Mouse (Mus musculus) cerebellum, adult 2 months (tissue): Measurements from ENCODE around the gene Dnah2. TPM values are rescaled to one million over a fixed set of nuclear protein-coding genes. Genes with fewer than 3 reads are reported as not detected.

Experiments used
- DNase-seq, 2 experiments: peaks; one replicate each; pipeline ENCODE4 v3.0.0; 2021
- H3K27ac ChIP-seq: fragments of 200-500 bp; 2 replicates; pipeline ENCODE4 v1.5.1; 2012; ENCODE audit warnings: low read length, control low read depth, inconsistent platforms; ENCODE audit not compliant: insufficient read depth
- H3K27me3 ChIP-seq: fragments of 200-500 bp; 2 replicates; pipeline ENCODE4 v1.6.1; 2012; ENCODE audit warnings: inconsistent platforms, mild to moderate bottlenecking, low read length, moderate library complexity; ENCODE audit not compliant: control insufficient read depth, insufficient read depth
- H3K4me1 ChIP-seq: fragments of 200-500 bp; 2 replicates; pipeline ENCODE4 v1.6.1; 2011; ENCODE audit warnings: low read length; ENCODE audit not compliant: control insufficient read depth, insufficient read depth
- H3K4me3 ChIP-seq: fragments of 200-500 bp; replicated peaks from 2 replicates; pipeline ENCODE3; 2011; ENCODE audit warnings: mild to moderate bottlenecking, low read depth, low read length, control low read depth; ENCODE audit not compliant: insufficient read depth
- CTCF ChIP-seq: fragments of 200-500 bp; IDR thresholded peaks from 2 replicates; pipeline ENCODE4 v1.5.1; 2011; ENCODE audit warnings: low read depth, mild to moderate bottlenecking, control low read depth, low read length, moderate library complexity, borderline replicate concordance; ENCODE audit not compliant: insufficient read depth
- POLR2A ChIP-seq: fragments of 200-500 bp; IDR thresholded peaks from 2 replicates; pipeline ENCODE4 v1.6.1; 2011; ENCODE audit warnings: low read length, control low read depth, borderline replicate concordance; ENCODE audit not compliant: insufficient read depth
- WGBS: fragments of 180-500 bp; shearing (Covaris S2); methylation state at CpG from one replicate; pipeline ENCODE4 v1.1.7; 2018; 5-methylcytosine and 5-hydroxymethylcytosine counted together
- polyA plus RNA-seq: library from polyadenylated mRNA; depleted of rRNA; stranded (reverse); fragments of >200 nt; gene quantifications from 2 replicates; pipeline ENCODE4 v1.2.3, GENCODE M21; 2012

The Dnah2 gene
- polyA plus RNA-seq, 1 experiment: 0.69 TPM

GRCm38 (mm10) chr11:69410045-69410309, 138.9 kb downstream of the Dnah2 start:
- H3K27ac ChIP-seq: peak overlapping the region; percentile 49
- H3K4me1 ChIP-seq: peaks cover 16% of the 10 kb centered on the region; the same call in 1 of the 2 replicates
- WGBS: under 1% methylated on average over 18 of the region's 18 CpGs
- DNase-seq: peak in 1 of 2 experiments; percentile 49
- H3K27me3 ChIP-seq: no peaks in the 10 kb centered on the region
- TF ChIP-seq POLR2A: no peak
- TF ChIP-seq CTCF: no peak
- peak overlapping the region; percentile 70 for H3K4me3 ChIP-seq

GRCm38 (mm10) chr11:69409378-69410044, 139.4 kb downstream of the Dnah2 start:
- Histone ChIP-seq H3K4me1 (peaks cover 16% of the 10 kb centered on the region; the same call in 1 of the 2 replicates), H3K27me3 (no peaks in the 10 kb centered on the region), H3K4me3 (peak overlapping the region; percentile 70), H3K27ac (peak overlapping the region; percentile 73)
- WGBS: 2% methylated on average over 45 of the region's 46 CpGs
- no peak for TF ChIP-seq CTCF
- TF ChIP-seq POLR2A: no peak
- peak; percentile 76 to 79 for DNase-seq

GRCm38 (mm10) chr11:69408541-69409377, 140.2 kb downstream of the Dnah2 start:
- peak; percentile 86 to 94 for DNase-seq
- H3K4me3 ChIP-seq: peak overlapping the region; percentile 70
- WGBS: under 1% methylated on average over 33 of the region's 33 CpGs
- H3K27ac ChIP-seq: peak overlapping the region; percentile 73
- H3K27me3 ChIP-seq: no peaks in the 10 kb centered on the region
- TF ChIP-seq POLR2A (peak; percentile 26; the same call in 1 of the 2 replicates), CTCF (no peak)
- H3K4me1 ChIP-seq: peaks cover 11% of the 10 kb centered on the region; the same call in 1 of the 2 replicates

GRCm38 (mm10) chr11:69407724-69408004, 141.2 kb downstream of the Dnah2 start:
- no peaks in the 10 kb centered on the region for H3K27me3 ChIP-seq
- no peak overlapping the region for H3K27ac ChIP-seq
- WGBS: 64% methylated on average over 4 of the region's 4 CpGs
- H3K4me3 ChIP-seq: peak overlapping the region; percentile 5
- TF ChIP-seq POLR2A (no peak), CTCF (no peak)
- H3K4me1 ChIP-seq: peaks cover 8% of the 10 kb centered on the region; the same call in 1 of the 2 replicates
- DNase-seq: no peak

GRCm38 (mm10) chr11:69406867-69407723, 141.8 kb downstream of the Dnah2 start:
- TF ChIP-seq CTCF: no peak
- no peak for TF ChIP-seq POLR2A
- H3K27ac ChIP-seq: no peak overlapping the region
- no peaks in the 10 kb centered on the region for H3K27me3 ChIP-seq
- DNase-seq: peak; percentile 15 to 19
- 77% methylated on average over 16 of the region's 16 CpGs for WGBS
- H3K4me3 ChIP-seq: no peak overlapping the region
- peaks cover 7% of the 10 kb centered on the region; the same call in 1 of the 2 replicates for H3K4me1 ChIP-seq

- WGBS: 80% methylated on average over 19 of the region's 19 CpGs
- H3K4me1 ChIP-seq: peaks cover 10% of the 10 kb centered on the region; the same call in 1 of the 2 replicates
- no peak for TF ChIP-seq POLR2A
- no peak for TF ChIP-seq CTCF
- H3K4me3 ChIP-seq: no peak overlapping the region
- H3K27me3 ChIP-seq: no peaks in the 10 kb centered on the region
- DNase-seq: peak; percentile 11 to 27
- H3K27ac ChIP-seq: no peak overlapping the region
Observed at GRCm38 (mm10) chr11:69406282-69406681, 142.6 kb downstream of the Dnah2 start.

- H3K4me1 ChIP-seq: peaks cover 13% of the 10 kb centered on the region; the same call in 1 of the 2 replicates
- TF ChIP-seq POLR2A: no peak
- no peak for TF ChIP-seq CTCF
- 83% methylated on average over 24 of the region's 24 CpGs for whole genome bisulfite sequencing
- H3K4me3 ChIP-seq: no peak overlapping the region
- DNase-seq: peak; percentile 15 to 18
- H3K27me3 ChIP-seq: no peaks in the 10 kb centered on the region
- H3K27ac ChIP-seq: no peak overlapping the region
Observed at GRCm38 (mm10) chr11:69405397-69406200, 143.3 kb downstream of the Dnah2 start.
